Mouse (Mus musculus) urinary bladder, postnatal 10 days (tissue): ENCODE measurements around the gene 9230104L09Rik.

ENCODE experiments used
- DNase-seq: peaks from one replicate; pipeline ENCODE4 v3.0.0; 2022; ENCODE audit warnings: low spot score

The 9230104L09Rik gene

DNA sequence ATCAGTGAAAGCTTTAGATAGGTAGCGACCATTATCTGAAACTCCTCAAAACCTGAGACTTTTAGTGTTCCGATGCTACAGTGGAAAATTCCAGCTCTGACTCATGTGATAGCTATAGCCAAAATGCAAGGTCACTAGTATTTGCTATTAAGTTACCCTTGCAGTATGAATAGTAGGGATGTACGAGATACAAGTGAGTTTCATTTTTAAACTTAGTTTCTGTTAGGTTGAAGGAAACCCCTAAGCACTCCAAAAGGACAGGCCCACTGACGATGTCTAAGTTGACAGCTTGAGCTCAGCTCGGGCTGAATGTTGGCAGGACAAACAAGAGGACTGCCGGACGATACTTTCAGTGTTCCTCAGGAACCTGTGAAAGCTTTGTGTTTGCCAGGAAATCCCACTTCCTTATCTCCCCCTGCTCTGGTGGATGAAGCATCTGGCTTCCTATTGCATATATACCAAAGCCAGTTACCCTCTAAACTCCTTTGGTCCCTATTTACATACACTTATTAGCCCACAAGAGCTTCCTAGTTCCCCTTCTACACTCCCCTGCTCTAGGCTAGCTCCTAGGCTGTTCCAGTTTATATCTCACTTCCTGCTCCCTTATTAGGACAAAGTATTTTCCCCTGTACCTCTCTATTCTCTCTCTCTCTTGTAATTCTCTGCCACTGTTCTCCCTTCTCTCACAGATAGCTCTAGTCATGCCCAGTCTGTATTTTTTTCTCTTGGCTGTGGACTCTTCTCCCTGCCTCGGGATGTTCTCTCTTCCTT, 8.0 kb downstream of the 9230104L09Rik start:
- DNase-seq, result no peak

DNA sequence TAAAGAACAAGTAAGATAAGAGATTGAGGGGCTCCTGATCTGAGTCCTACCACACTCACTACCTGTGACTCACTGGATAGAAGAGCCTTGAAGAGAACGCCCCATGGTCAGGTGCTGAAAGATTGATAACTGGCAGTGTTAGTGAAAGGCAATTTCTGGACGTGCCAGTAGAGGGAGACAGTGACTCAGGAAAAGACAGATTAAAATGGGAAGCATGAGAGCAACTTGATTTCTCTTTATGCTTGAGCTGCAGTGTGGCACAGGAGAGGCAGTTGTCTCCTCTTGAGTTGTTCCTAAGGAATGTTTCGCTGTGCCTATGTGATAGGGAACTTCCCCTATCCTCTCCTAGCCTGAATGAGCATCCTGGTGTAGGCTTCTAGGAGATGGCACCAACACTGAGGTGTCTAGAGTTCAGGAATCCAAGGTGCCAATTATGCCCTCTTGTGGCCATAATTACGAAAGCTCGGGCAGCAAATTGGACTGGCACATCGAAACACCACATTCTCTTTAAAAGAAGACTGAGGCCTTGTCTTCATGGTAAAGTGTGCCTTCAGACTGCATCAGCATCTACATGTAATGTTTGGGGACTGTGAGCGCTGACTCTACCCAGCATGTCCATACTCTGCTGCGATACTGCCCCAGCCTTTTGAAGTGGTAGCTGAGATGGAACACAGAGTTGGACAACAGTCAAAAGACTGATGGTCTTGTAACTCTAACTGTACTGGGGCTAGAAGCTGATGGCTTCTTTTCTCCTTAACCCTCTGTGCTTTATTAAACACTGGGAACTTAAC, 13.5 kb downstream of the 9230104L09Rik start:
- peak; percentile 17 for DNase-seq

DNA sequence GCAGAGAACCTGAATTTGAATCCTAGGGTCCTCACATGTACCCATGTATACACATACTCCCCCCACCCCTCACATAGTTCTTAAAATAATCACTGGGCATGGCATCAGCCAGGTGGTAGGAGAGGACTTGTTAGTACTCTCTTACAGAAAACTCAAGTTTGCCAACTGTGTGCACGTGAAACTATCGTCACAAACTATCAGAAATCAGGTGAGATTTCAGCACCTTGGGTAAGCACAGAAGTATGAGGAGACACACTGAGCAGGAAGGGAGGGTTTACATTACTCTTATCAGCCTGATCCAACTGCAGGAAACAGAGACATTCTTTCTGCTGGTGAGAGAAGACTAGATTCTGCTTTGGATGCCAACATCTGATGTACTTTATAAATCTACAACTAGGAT, 25.6 kb downstream of the 9230104L09Rik start:
- no peak for DNase-seq

GRCm38 (mm10) chr2:148838075-148838777, 26.6 kb downstream of the 9230104L09Rik start:
- DNase-seq, result no peak

DNA sequence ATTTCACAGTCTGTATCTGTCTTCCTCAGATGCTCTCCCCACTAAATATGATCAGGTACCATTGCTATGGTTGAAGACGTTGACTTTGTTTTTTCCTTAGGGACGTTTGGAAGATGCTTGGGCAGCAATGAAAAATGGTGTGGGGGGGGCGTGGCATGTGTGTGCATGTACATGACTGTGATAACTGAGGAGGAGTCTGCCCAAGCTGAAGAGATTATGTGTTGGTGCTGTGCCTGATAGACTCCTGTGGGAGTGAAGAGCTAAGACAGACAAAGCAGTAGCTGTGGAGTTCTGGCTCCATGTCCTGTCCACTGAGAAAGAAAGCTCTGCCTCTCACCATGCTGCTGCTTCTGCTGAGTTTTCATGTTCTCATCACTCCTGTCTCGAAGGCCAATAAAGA, 29.9 kb downstream of the 9230104L09Rik start, which contains the start of gene Cst9:
TSS of gene Cst9 (plus strand) at position 236 of the 400 bp plus-strand sequence.
- no peak for DNase-seq

- no peak for DNase-seq
Measured at GRCm38 (mm10) chr2:148825986-148826385, 38.9 kb downstream of the 9230104L09Rik start.

GRCm38 (mm10) chr2:148819909-148820308, 44.9 kb downstream of the 9230104L09Rik start, which contains the start of gene Cst13:
Gene Cst13 (plus strand): TSS chr2:148820081.
- DNase-seq, result no peak

DNA sequence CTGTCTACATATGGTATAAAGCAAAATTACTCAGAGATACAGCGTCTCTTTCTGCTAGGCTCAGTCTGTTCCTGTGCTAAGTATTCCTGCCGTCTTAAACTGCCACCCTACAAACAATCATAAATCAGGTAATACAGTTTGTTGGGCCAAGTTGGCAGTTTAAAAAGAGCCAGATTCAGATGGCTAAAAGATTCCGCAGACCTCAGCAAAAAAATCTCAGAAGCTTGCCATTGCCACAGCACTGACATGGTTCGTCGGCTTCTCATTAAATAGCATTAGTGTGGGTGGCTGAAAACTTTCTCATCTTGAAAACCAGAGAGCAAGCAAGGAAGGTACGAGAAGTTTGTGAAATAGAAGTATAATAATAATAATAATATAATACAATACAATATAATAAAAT, 58.1 kb downstream of the 9230104L09Rik start:
- no peak for DNase-seq

DNA sequence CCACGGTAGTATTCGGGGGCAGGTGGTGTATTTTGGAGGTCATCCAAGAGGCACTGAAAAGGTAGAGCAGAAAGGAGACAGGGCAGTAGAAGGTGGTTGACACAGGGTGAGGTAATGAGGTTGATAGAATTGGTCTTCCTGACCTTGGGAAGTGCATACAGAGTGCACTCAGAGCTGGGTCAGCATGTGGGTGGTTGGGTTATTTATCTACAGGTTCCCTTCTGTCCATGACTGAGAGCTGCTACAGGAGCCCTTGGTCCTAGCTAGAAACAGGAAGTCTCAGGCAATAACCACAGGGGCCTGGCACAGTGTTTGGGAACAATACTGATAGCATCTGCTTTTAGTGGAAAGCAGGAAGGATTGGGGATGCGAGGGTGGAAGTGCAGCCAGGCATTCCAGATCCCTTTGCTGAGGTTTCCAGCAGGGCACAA, 63.3 kb downstream of the 9230104L09Rik start:
- DNase-seq, result no peak

DNA sequence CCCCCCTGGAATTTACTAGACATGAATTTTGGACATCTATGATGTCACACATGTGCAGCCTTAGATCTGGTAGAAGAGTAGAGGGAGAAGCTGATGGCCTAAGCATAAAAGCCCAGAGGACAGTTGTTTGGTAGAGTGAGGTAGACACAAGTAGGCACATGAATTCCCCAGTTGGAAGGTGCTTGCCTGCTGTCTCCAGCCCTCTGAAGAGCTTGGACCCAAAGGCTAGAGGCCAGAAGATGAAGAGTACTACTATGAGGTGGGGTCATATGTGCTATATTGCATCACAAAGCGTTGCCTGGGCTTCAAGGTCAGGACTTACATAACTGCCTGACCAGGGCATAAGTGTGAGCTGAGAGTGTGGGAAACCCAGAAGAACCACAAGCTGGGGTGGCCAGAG, 66.4 kb downstream of the 9230104L09Rik start, which contains the start of gene Cst8:
TSS of gene Cst8 (plus strand) at position 301 of the 400 bp plus-strand sequence.
- DNase-seq, result no peak
